Mouse (Mus musculus) thymus, adult 18-20 months (tissue): Measurements from ENCODE around the gene Catip.

Source experiments
- DNase-seq, 2 experiments: peaks; one replicate each; pipeline ENCODE4 v3.0.0; 2022; ENCODE audit warnings: mixed read lengths in 2 of 2

Catip gene

GRCm38 (mm10) chr1:74343161-74343560 is 18.7 kb upstream of the Catip start:
- no peak for DNase-seq

DNA sequence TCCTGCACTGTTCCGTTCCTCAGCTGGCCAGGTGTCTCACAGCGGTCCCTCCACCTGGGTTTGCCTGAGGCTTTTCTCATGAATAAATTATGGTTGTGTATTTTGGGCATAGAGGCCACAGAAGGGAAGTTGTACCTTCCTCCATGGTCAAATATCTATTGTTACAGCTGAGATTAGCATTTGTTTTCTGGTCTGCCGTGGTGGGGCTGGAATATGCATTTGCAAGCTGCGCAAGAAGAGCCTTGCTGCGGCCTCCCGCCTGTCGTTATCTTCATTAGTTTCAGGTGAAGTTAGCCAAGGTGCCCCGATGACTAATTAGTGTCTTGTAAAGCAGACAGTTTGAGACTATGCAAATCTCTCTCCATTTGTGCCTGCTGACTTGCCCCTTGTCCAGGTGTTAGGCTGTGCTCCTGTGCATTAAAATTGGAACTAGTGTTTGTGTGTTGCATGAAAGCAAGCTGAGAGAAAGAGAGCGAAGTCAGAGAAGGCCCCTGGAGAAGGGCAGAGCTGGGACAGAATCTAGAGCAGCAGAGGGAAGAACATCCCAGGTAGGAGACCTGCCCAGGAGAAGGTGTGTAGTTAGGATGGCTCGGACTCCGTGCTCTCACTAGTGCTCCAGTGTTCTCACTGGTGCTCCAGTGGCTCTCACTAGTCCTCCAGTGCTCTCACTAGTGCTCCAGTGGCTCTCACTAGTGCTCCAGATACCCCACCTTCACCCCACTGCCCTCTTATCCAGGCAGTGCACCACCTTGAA is 17.6 kb upstream of the Catip start:
- DNase-seq: no peak

- no peak for DNase-seq
These were observed 10.6 kb upstream of the Catip start for GRCm38 (mm10) chr1:74351185-74351769.

DNA sequence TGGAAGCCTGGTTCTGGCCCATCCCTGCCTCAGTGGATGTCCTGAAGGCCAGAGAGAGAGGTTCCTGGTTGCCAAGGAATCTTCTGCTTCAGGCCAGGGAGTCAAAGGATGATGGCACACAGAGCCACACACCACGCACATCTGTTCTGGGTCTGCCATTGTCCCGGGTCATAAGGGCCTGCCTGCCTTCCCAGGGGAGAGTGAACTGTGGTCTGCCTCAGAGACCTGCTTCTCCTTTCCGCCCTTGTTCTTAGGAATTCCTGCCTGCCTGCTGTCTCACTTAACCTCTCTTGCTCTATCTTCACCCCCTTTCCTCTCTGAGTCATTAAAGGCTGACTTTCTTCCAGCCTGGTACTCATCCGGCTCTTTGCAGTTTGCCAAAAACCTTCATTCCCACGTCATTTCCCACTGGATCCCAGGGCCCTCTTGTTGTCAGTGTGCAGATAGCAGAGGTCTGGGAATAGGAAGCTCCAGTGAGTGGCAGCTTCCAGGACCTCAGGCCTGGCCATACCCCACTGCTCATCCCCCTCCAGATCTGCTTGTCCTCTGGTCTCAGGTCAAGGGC is 9.3 kb upstream of the Catip start:
- DNase-seq: no peak

GRCm38 (mm10) chr1:74353453-74354229 is 8.3 kb upstream of the Catip start:
- no peak for DNase-seq

- no peak for DNase-seq
These were observed 4.4 kb upstream of the Catip start for GRCm38 (mm10) chr1:74357531-74357930.

GRCm38 (mm10) chr1:74359952-74360517 is 1.9 kb upstream of the Catip start:
- DNase-seq: no peak

GRCm38 (mm10) chr1:74362325-74363229 is 669 bp downstream of the Catip start:
- no peak for DNase-seq

- DNase-seq: no peak
These were observed 1.5 kb downstream of the Catip start for GRCm38 (mm10) chr1:74363437-74363836.

DNA sequence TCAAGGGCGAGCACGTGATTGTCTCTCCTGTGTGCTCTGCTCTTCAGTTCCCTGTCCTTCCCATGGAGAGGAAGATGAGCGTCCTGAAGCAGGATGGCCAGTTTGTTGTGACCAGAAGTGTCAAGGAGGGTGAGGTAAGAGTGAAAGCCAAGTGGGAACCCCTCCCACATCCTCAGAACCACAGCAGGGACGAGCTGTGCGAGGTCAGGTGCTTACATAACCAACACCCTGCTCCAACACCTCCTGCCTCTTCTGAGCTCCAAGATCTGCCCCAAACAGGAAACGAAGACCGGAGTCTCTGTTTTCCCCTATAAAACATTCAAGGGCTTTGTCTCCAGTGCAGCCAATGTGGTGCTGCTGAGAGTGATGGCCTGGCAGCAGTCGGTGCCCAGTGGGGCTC is 2.4 kb downstream of the Catip start:
- no peak for DNase-seq

- DNase-seq: peak in 1 of 2 experiments; percentile 20
These were observed 6.2 kb downstream of the Catip start for GRCm38 (mm10) chr1:74367886-74368645.

DNA sequence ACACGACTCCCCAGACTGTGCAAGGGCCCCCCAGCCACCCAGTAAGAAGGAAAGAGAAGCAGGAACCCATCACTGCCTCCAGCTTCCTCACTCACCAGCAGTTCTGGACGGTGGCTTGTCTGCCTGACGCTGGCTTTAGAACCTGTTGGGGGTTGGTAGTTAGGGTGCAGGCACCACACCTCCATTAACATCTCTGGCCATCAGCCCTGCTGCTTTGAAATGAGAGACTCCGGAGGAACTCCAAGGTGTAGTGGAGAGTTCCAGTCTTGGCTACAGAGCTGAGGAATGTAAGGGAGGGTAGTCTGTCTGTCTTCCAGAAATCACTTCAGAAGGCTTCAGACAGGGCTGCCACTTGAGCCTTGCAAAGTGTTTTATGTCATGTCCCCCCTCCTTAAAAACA is 8.1 kb downstream of the Catip start:
- DNase-seq: no peak

DNA sequence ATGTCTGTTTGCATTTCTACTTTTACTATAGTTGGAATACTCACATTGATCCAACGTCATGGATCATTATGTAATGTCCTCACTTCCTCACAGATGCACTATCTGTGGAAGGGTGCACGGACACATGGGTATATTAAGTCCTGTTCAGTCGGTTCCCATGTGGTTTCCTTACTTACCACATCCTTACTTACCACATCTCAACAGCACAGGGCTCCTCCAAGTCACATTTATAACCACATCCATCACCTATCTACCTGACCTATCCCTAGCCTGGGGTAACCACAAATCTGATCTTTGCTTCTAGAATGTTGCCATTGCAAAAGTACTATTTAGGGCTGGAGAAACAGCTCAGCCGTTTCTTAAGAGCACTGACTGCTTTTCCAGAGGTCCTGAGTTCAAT is 11.5 kb downstream of the Catip start:
- no peak for DNase-seq

DNA sequence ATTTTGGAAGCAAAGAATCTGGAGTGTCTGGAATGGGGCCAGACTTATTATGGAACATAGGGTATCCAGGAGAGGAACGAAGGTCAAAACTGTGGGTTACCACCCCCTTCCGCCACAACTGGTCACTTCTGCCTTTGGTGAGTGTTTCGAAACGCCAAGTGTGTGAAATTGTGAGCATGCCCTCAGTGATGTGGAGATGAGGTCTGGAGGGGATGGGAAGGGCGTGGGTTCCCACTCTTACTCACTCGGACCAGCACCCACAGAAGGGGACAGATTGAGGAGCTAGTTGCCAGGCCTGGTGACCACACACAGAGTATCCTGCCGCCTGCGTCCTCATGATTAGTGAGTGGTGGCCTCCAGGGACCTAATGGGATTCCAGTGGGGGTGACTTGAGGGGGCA is 13.1 kb downstream of the Catip start, which contains the start of gene Slc11a1:
Gene Slc11a1 (plus strand): TSS at position 216 of the 400 bp plus-strand sequence.
- no peak for DNase-seq

- no peak for DNase-seq
These were observed 13.7 kb downstream of the Catip start for GRCm38 (mm10) chr1:74375561-74375960.

DNA sequence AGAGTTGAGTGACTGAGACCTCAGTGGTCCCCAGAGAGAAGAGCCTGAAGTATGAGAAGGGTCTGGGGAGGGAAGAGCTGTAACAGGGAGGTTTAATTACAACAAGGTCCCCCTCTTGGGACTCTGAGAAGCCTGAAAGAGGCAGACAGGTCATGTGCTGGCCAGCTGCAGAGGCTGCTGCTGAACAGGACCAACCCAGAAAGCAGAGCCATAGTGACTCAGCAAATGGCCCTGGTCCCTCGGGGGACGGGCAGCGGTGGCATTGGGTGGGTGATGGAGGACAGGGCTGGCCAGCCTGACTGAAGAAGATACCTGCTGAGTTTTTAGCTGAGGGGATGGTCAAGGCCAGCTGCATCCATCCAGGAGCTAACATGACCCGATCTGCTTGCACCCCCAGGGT is 14.5 kb downstream of the Catip start:
- no peak for DNase-seq

GRCm38 (mm10) chr1:74379058-74379504 is 17.2 kb downstream of the Catip start:
- no peak for DNase-seq

DNA sequence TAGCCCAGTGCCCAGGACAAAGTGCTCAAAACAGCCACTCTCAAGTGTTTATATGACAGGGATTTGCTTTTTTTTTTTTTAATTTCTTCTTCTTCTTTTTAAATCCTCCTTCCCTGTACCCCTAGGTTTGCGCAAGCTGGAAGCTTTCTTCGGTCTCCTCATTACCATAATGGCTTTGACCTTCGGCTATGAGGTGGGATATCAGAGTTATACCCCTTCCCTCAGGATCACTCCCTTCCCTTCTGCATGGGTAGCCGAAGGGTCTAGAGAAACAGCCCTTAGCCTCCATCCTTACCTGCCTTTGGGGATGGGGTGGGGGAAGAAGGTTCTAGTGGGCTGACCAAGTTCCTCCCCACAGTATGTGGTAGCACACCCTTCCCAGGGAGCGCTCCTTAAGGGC is 18.6 kb downstream of the Catip start:
- no peak for DNase-seq

DNA sequence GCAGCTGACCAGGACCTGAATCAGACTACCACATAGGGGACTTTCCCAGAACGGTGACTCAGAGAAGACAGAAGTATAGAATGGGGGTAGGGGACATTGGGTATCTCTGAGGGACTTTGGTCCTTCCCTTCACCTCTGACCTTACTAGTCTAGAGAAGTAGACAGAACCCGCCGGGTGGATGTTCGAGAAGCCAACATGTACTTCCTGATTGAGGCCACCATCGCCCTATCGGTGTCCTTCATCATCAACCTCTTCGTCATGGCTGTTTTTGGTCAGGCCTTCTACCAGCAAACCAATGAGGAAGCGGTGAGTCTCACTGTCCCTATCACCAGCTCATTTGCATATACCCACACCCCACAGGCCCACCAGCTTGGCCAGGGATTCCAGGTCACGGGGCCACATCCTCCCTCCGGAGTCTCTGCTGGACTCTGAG is 19.7 kb downstream of the Catip start:
- no peak for DNase-seq

GRCm38 (mm10) chr1:74383385-74383784 is 21.5 kb downstream of the Catip start:
- no peak for DNase-seq

DNA sequence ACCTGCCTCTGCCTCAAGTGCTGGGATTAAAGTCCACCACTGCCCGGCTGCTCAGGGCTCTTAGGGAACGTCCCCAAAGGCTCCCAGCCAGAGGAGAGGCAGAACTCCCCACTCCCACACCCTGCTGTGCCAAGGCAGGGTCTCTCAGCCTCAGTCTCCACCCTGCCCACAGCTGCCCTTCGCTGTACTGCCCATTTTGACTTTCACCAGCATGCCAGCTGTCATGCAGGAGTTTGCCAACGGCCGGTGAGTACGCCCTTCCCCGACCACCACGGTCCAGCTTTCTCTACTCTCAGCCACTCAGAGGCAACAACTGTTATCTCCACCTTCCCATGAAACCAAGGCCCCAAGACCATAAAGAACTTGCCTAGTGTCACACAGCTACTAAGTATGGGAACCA is 22.6 kb downstream of the Catip start:
- no peak for DNase-seq
